Mouse (Mus musculus): ENCODE measurements around the gene Trappc6a. TPM values are rescaled to one million over a fixed set of nuclear protein-coding genes. Genes with fewer than 3 reads are reported as not detected.
"Not testable (repeated sequence)": the region's sequence is repeated elsewhere in the genome, so short reads cannot be mapped to it uniquely, and the experiment has no call there.

Gene Trappc6a
- polyA plus RNA-seq, 1 experiment from 2014 or later: 82.3 TPM

- Histone ChIP-seq H3K4me2 (ENCODE audit: low read depth, severe bottlenecking) (peak overlapping the region; percentile 96), H3K27me3 (ENCODE audit: control insufficient read depth, insufficient read depth, low read length) (no peaks in the 10 kb centered on the region), H3K4me3 (ENCODE audit: low read depth, low read length) (peak overlapping the region; percentile 81), H3K9me3 (ENCODE audit: control insufficient read depth, low read length) (no peaks in the 10 kb centered on the region), H3K27ac (replicated peaks; ENCODE audit: low read depth, low read length) (peak overlapping the region; percentile 39; the same call in 1 of the 2 replicates), H3K36me3 (ENCODE audit: control insufficient read depth, insufficient read depth, low read length) (no peaks in the 10 kb centered on the region; the same call in 1 of the 2 replicates), H3K4me1 (ENCODE audit: control insufficient read depth, insufficient read depth, low read length) (peaks cover 3% of the 10 kb centered on the region), H3K9ac (ENCODE audit: low read length) (peak overlapping the region; percentile 64)
- DNase-seq (ENCODE audit: low spot score) (peak; percentile 58), ATAC-seq (ENCODE audit: insufficient number of reproducible peaks, low FRiP score, low TSS enrichment, low read depth) (no peak)
- WGBS: 5% methylated on average over 18 of the region's 18 CpGs
Measured at GRCm38 (mm10) chr7:19507612-19507981, 598 bp upstream of the Trappc6a start.

DNA sequence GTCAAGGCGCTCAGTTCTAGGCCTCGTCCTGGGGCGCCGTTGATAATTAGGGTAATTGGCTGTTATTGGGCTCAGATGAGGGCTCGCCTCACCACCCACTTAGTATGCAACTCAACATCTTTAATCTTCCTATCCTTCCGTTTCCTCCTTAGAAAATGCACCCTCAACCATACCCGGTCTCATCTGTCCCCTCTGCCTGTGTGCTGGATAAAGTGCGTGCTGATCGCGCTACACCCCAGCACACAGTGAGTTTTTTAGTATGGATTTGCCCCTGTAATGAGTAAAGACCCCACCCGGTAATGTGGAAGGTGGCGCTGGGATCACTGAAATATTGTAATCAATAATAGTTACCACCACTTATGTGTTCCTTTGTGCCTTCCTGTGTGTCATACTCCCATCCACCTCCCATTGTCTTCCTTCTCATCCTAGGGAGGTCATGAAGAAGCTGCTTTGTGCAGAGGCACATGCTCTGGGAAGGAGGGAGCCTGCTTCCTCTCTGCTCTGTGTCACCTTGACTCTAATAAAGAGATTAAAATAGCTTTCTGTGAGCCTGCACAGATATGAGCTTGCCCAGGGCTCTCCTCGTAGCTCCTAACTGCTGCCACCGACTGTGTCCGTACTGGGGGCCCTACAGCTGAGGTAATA, 851 bp downstream of the Trappc6a start:
- Histone ChIP-seq H3K27me3 (ENCODE audit: control insufficient read depth, insufficient read depth, low read length) (no peaks in the 10 kb centered on the region), H3K4me1 (ENCODE audit: control insufficient read depth, insufficient read depth, low read length) (peaks cover 3% of the 10 kb centered on the region), H3K9ac (ENCODE audit: low read length) (peak overlapping the region; percentile 90), H3K36me3 (ENCODE audit: control insufficient read depth, insufficient read depth, low read length) (no peaks in the 10 kb centered on the region; the same call in 1 of the 2 replicates), H3K27ac (replicated peaks; ENCODE audit: low read depth, low read length) (peak overlapping the region; percentile 47; the same call in 1 of the 2 replicates), H3K4me2 (ENCODE audit: low read depth, severe bottlenecking) (peak overlapping the region; percentile 96), H3K4me3 (ENCODE audit: low read depth, low read length) (peak overlapping the region; percentile 81), H3K9me3 (ENCODE audit: control insufficient read depth, low read length) (no peaks in the 10 kb centered on the region)
- ATAC-seq (ENCODE audit: insufficient number of reproducible peaks, low FRiP score, low TSS enrichment, low read depth) (peak; percentile 8; the same call in 1 of the 2 replicates), DNase-seq (ENCODE audit: low spot score) (peak; percentile 40)
- WGBS: 8% methylated on average over 15 of the region's 15 CpGs

DNA sequence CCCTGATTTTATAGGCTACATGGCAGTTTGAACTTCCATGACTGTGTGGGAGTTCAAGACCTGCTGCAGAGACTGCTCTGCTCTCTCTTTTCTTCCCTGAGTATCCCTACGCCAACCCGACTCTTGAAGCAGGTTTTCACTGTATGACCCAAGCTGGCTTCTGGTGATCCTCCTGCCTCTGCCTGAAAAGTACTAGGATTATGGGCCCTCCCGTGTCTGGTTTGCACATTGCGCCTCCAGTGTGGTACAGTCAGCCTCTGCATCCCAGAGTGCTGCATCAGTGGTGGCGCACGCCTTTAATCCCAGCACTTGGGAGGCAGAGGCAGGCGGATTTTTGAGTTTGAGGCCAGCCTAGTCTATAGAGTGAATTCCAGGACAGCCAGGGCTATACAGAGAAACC, 1.6 kb downstream of the Trappc6a start:
- Histone ChIP-seq H3K27ac (replicated peaks; ENCODE audit: low read depth, low read length) (no peak overlapping the region), H3K4me3 (ENCODE audit: low read depth, low read length) (no peak overlapping the region), H3K4me1 (ENCODE audit: control insufficient read depth, insufficient read depth, low read length) (peaks cover 3% of the 10 kb centered on the region), H3K27me3 (ENCODE audit: control insufficient read depth, insufficient read depth, low read length) (no peaks in the 10 kb centered on the region), H3K4me2 (ENCODE audit: low read depth, severe bottlenecking) (no peak overlapping the region; the same call in 1 of the 2 replicates), H3K36me3 (ENCODE audit: control insufficient read depth, insufficient read depth, low read length) (no peaks in the 10 kb centered on the region; the same call in 1 of the 2 replicates), H3K9ac (ENCODE audit: low read length) (no peak overlapping the region), H3K9me3 (ENCODE audit: control insufficient read depth, low read length) (no peaks in the 10 kb centered on the region)
- 94% methylated on average over 7 of the region's 7 CpGs for WGBS
- no peak for ATAC-seq (ENCODE audit: insufficient number of reproducible peaks, low FRiP score, low TSS enrichment, low read depth)
- no peak for DNase-seq (ENCODE audit: low spot score)

DNA sequence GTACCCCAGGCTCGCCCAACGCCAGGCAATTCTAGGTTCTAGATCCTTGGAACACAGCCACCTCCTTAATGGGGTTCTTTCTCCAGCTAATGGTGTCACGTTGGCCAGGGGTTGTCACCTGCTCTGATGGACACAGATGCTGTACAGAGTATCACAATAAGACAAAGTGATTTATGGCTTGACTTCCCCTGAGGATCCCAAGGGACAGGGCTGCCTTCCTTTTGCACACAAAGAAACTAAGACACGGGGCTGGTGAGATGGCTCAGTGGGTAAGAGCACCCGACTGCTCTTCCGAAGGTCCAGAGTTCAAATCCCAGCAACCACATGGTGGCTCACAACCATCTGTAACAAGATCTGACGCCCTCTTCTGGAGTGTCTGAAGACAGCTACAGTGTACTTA, 3.7 kb downstream of the Trappc6a start:
- 89% methylated on average over 6 of the region's 7 CpGs for WGBS
- not testable (repeated sequence) for H3K9me3 ChIP-seq (ENCODE audit: control insufficient read depth, low read length); DNase-seq (ENCODE audit: low spot score); H3K9ac ChIP-seq (ENCODE audit: low read length); H3K4me1 ChIP-seq (ENCODE audit: control insufficient read depth, insufficient read depth, low read length); H3K4me2 ChIP-seq (ENCODE audit: low read depth, severe bottlenecking); H3K27me3 ChIP-seq (ENCODE audit: control insufficient read depth, insufficient read depth, low read length); H3K27ac ChIP-seq (replicated peaks; ENCODE audit: low read depth, low read length); H3K4me3 ChIP-seq (ENCODE audit: low read depth, low read length); ATAC-seq (ENCODE audit: insufficient number of reproducible peaks, low FRiP score, low TSS enrichment, low read depth); H3K36me3 ChIP-seq (ENCODE audit: control insufficient read depth, insufficient read depth, low read length)

DNA sequence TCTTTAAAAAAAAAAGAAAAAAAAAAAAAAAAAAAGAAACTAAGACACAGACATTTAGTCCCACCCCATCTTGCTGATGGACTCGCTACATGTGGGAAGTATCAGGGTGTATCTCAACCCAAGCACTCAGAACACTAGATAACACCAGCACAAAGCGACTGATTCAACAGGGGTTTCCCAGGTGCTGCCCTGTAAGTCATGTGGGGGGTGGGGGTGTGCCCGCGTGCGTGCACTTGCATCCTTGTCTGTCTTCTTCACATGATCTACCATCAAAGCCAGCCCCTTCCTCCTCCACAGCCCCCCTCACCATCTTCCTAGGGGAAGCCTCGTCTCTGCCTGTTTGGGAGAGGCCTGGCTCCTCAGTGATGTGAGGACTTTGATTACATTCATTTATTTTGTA, 4.2 kb downstream of the Trappc6a start:
- Histone ChIP-seq H3K4me1 (ENCODE audit: control insufficient read depth, insufficient read depth, low read length) (peaks cover 3% of the 10 kb centered on the region), H3K27me3 (ENCODE audit: control insufficient read depth, insufficient read depth, low read length) (peaks cover 6% of the 10 kb centered on the region), H3K4me3 (ENCODE audit: low read depth, low read length) (no peak overlapping the region), H3K9me3 (ENCODE audit: control insufficient read depth, low read length) (no peaks in the 10 kb centered on the region), H3K36me3 (ENCODE audit: control insufficient read depth, insufficient read depth, low read length) (no peaks in the 10 kb centered on the region; the same call in 1 of the 2 replicates), H3K4me2 (ENCODE audit: low read depth, severe bottlenecking) (no peak overlapping the region), H3K9ac (ENCODE audit: low read length) (no peak overlapping the region), H3K27ac (replicated peaks; ENCODE audit: low read depth, low read length) (no peak overlapping the region)
- DNase-seq (ENCODE audit: low spot score) (no peak), ATAC-seq (ENCODE audit: insufficient number of reproducible peaks, low FRiP score, low TSS enrichment, low read depth) (no peak)
- 84% methylated on average over 6 of the region's 6 CpGs for WGBS

DNA sequence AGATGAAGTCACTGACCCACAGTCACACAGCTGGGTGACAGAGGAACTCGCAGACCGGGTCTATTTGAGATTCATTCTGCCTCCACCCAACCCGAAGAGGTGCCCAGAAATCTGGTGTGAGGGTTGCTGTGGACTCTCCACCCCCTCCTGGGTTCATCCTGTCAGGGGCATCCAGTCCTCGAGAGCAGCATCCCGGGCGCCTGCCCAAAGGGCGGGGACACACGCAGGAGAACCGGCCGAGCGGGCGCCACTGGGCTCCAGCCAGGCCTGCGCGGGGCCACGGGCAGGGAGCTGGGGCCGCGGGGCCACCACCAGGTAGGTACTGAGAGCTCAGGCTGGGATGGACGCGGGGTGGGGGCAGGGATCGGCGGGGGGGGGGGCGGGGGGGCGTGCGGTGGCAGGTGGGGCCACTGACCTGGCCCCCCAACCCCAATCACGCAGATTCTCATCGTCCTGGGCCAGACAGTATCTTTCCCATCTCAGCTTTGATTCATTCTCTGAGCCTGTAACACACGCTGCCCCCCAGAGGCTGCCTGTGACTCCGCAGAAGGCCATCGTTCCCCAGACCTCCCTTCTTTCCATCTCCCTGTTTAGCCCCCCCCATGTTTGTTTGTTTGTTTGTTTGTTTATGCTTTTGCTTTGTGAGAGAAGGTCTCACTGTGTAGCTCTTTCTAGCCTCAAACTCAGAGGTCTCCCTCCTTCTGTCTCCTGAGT, 9.6 kb downstream of the Trappc6a start, which contains the start of gene Nkpd1:
Nkpd1 (plus strand) TSS at position 187 of the 714 bp plus-strand sequence.
- Histone ChIP-seq H3K4me1 (ENCODE audit: control insufficient read depth, insufficient read depth, low read length) (peaks cover 5% of the 10 kb centered on the region; the same call in 1 of the 2 replicates), H3K4me2 (ENCODE audit: low read depth, severe bottlenecking) (peak within 1 kb of the TSS; percentile 4; the same call in 1 of the 2 replicates), H3K36me3 (ENCODE audit: control insufficient read depth, insufficient read depth, low read length) (no peaks in the 10 kb centered on the region), H3K27ac (replicated peaks; ENCODE audit: low read depth, low read length) (no peak within 1 kb of the TSS), H3K4me3 (ENCODE audit: low read depth, low read length) (0 out of 2 replicates have a peak within 1 kb of the TSS, but pooled peaks have one; percentile 15), H3K9me3 (ENCODE audit: control insufficient read depth, low read length) (no peaks in the 10 kb centered on the region; the same call in 1 of the 2 replicates), H3K27me3 (ENCODE audit: control insufficient read depth, insufficient read depth, low read length) (peaks cover 55% of the 10 kb centered on the region), H3K9ac (ENCODE audit: low read length) (peak within 1 kb of the TSS; percentile 32; the same call in 1 of the 2 replicates)
- 5% methylated on average over 25 of the region's 29 CpGs for WGBS
- DNase-seq (ENCODE audit: low spot score) (no peak), ATAC-seq (ENCODE audit: insufficient number of reproducible peaks, low FRiP score, low TSS enrichment, low read depth) (no peak)

DNA sequence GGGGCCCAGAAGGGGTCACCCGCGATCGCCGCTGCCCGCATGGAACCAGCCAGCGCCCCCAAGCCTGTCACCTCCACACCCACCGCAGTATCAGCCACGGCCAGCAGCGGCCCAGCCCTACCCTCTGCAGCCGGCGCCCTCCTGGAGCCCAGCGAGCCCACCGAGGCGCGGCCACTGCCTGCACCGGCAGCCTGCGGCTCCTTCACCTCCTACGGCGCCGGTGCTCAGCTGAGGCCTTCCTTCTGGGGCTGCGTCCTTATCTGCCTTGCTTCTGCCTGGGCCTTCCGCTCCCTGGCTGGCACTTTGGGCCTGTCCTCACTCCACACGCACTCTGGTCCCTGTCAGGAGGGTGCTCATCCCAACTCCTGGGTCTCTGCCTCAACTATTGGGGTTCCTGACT, 11.8 kb downstream of the Trappc6a start:
- Histone ChIP-seq H3K36me3 (ENCODE audit: control insufficient read depth, insufficient read depth, low read length) (no peaks in the 10 kb centered on the region), H3K9me3 (ENCODE audit: control insufficient read depth, low read length) (no peaks in the 10 kb centered on the region; the same call in 1 of the 2 replicates), H3K27me3 (ENCODE audit: control insufficient read depth, insufficient read depth, low read length) (peaks cover 78% of the 10 kb centered on the region), H3K27ac (replicated peaks; ENCODE audit: low read depth, low read length) (no peak overlapping the region), H3K4me1 (ENCODE audit: control insufficient read depth, insufficient read depth, low read length) (peaks cover 23% of the 10 kb centered on the region), H3K4me3 (ENCODE audit: low read depth, low read length) (peak overlapping the region; percentile 14; the same call in 1 of the 2 replicates), H3K4me2 (ENCODE audit: low read depth, severe bottlenecking) (peak overlapping the region; percentile 40), H3K9ac (ENCODE audit: low read length) (peak overlapping the region; percentile 52; the same call in 1 of the 2 replicates)
- ATAC-seq (ENCODE audit: insufficient number of reproducible peaks, low FRiP score, low TSS enrichment, low read depth) (no peak), DNase-seq (ENCODE audit: low spot score) (no peak)
- WGBS: 4% methylated on average over 21 of the region's 23 CpGs

GRCm38 (mm10) chr7:19523017-19523756, 15.0 kb downstream of the Trappc6a start:
- Histone ChIP-seq H3K36me3 (ENCODE audit: control insufficient read depth, insufficient read depth, low read length) (no peaks in the 10 kb centered on the region), H3K27ac (replicated peaks; ENCODE audit: low read depth, low read length) (no peak overlapping the region), H3K4me3 (ENCODE audit: low read depth, low read length) (peak overlapping the region; percentile 28), H3K4me1 (ENCODE audit: control insufficient read depth, insufficient read depth, low read length) (peaks cover 23% of the 10 kb centered on the region), H3K27me3 (ENCODE audit: control insufficient read depth, insufficient read depth, low read length) (peaks cover 68% of the 10 kb centered on the region), H3K9me3 (ENCODE audit: control insufficient read depth, low read length) (no peaks in the 10 kb centered on the region; the same call in 1 of the 2 replicates), H3K4me2 (ENCODE audit: low read depth, severe bottlenecking) (peak overlapping the region; percentile 77), H3K9ac (ENCODE audit: low read length) (no peak overlapping the region; the same call in 1 of the 2 replicates)
- WGBS: 15% methylated on average over 72 of the region's 72 CpGs
- ATAC-seq (ENCODE audit: insufficient number of reproducible peaks, low FRiP score, low TSS enrichment, low read depth) (no peak), DNase-seq (ENCODE audit: low spot score) (peak; percentile 55)
